Mouse (Mus musculus): ENCODE data around the gene Ogfrl1. TPM values are rescaled to one million over a fixed set of nuclear protein-coding genes. Genes with fewer than 3 reads are reported as not detected.

Ogfrl1 gene
- 1.1 and 1.6 TPM in 2 replicates for polyA plus RNA-seq (2012; rRNA removed)

DNA sequence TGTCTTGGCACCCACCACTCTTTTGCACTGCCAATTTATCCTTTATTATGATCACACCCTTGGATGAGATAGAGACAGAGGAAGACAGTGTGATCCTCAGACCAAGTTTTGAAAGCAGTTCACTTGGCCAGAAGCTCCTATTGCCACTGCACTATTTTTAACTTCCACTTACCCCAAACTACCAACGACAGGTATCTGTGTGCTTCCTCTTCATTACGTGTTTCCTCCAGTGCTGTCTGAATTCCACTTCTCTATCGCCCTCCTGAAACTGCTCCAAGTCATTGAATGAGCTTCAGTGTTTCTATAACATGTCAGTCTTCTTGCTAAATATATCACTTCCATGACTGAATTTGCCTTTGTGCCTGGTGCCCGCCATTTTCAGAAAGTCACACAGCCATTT is at the start of gene Ogfrl1:
Gene Ogfrl1, minus strand, starts transcription at position 150 of the 400 bp plus-strand sequence.

Measured in stomach, adult 2 months (tissue).